Mouse (Mus musculus): ENCODE results near the gene Map3k5. TPM values are rescaled to one million over a fixed set of nuclear protein-coding genes. Genes with fewer than 3 reads are reported as not detected.
A peak's percentile ranks its signal among the peaks of the same experiment; 100 is the strongest.

Map3k5 gene
- polyA plus RNA-seq (2015; fragmentation: Nextera tagmentation; extraction: Ambion mirVana) = 1.0 and 1.2 TPM in 2 replicates

DNA sequence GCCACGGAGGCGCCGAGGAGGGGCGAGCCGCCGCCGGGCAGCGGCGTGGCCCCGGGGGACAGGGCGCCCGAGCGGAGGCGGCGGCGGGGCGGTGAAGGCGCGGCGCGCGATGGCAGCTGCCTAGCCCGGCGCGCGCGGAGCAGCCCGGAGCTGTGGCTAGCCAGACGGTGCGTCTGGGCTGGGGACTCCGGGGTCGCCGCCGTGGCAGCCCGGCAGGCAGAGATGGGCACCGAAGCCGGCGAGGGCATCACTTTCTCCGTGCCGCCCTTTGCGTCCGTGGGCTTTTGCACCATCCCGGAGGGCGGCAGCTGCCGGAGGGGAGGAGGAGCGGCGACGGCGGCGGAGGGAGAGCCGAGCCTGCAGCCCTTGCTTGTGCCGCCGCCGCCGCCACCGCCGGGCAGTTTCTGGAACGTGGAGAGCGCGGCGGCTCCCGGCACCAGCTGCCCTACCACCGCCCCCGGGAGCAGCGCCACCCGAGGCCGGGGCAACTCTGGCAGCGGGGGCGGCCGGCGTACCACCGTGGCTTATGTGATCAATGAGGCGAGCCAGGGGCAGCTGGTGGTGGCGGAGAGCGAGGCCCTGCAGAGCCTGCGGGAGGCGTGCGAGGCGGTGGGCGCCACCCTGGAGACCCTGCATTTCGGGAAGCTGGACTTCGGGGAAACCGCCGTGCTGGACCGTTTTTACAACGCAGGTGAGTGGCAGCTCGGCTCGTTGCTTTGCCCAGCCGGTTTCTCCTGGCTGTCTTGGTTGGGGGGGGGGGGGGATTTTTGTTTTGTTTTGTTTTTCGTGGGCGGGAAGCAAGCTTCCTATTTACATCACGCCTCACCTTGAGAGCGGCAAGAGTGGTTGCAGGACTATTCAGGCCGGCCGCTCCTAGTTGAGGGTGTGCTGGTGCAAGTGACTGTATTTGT, at the start of gene Map3k5:
Gene Map3k5, plus strand, starts transcription at position 89 of the 911 bp plus-strand sequence.
- H3K4me1 ChIP-seq (ENCODE audit: control insufficient read depth, insufficient read depth, low read depth, low read length) = peaks cover 7% of the 10 kb centered on the region

DNA sequence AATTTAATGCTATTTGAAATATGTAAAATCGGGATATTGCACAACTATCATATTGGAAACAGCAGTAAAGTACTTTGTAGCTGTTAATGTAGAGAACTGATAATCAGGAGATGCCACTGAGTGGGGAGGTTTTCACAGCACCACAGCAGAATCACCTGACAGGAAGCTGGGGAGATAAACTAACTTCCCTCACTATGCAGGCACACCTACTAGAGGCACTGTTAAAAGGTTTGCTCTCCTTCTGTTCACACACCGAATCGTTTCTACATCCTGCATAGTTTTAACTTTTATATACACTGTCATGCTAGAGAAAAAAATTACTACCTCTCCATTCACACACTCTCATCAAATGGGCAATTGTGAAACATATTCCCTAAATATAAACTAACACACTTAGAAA, 48.0 kb upstream of the Map3k5 start:
- 92% methylated on average over 3 of the region's 3 CpGs for WGBS
- Histone ChIP-seq H3K9ac (ENCODE audit: low read depth, low read length) (no peak overlapping the region), H3K4me2 (ENCODE audit: low read length) (no peak overlapping the region), H3K36me3 (ENCODE audit: control insufficient read depth, insufficient read depth, low read length) (no peaks in the 10 kb centered on the region), H3K4me1 (ENCODE audit: control insufficient read depth, insufficient read depth, low read depth, low read length) (no peaks in the 10 kb centered on the region), H3K9me3 (ENCODE audit: control insufficient read depth, low read length) (no peaks in the 10 kb centered on the region), H3K27ac (ENCODE audit: low read depth, low read length) (no peak overlapping the region), H3K4me3 (ENCODE audit: low read length) (no peak overlapping the region), H3K27me3 (replicated peaks; ENCODE audit: control insufficient read depth, insufficient read depth, low read length) (no peaks in the 10 kb centered on the region; the same call in 1 of the 2 replicates)
- no peak for ATAC-seq

More for the DNA sequence above, at the start of gene Map3k5:
- peak within 1 kb of the TSS; percentile 97 for H3K4me2 ChIP-seq (ENCODE audit: low read length)
- H3K36me3 ChIP-seq (ENCODE audit: control insufficient read depth, insufficient read depth, low read length) = no peaks in the 10 kb centered on the region
- no peaks in the 10 kb centered on the region for H3K9me3 ChIP-seq (ENCODE audit: control insufficient read depth, low read length)
- peak within 1 kb of the TSS; percentile 71; the same call in 1 of the 2 replicates for H3K27ac ChIP-seq (ENCODE audit: low read depth, low read length)
- H3K27me3 ChIP-seq (replicated peaks; ENCODE audit: control insufficient read depth, insufficient read depth, low read length) = peaks cover 2% of the 10 kb centered on the region; the same call in 1 of the 2 replicates
- H3K9ac ChIP-seq (ENCODE audit: low read depth, low read length) = peak within 1 kb of the TSS; percentile 82
- peak; percentile 86 for ATAC-seq
- under 1% methylated on average over 49 of the region's 95 CpGs for WGBS
- peak within 1 kb of the TSS; percentile 87 for H3K4me3 ChIP-seq (ENCODE audit: low read length)

DNA sequence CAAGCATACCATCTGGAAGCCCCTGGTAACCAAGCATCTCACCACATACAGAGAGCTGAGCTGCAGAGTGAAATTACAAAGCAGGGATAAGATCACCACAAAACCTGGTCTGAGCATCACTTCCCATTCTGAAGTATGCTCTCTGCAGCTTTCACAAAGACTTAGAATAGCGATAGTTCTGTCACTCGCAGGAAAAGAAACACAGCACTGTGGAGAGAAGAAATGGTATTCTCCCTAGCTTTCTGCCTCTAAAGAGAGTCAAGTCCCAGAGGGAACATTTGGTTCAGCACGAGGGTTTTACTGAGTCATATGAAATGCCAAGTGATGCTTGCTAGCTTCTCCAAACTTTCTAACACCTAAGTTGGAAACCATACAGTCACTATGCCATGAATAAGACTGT, 44.4 kb upstream of the Map3k5 start:
- Histone ChIP-seq H3K4me3 (ENCODE audit: low read length) (no peak overlapping the region), H3K9ac (ENCODE audit: low read depth, low read length) (no peak overlapping the region), H3K27me3 (replicated peaks; ENCODE audit: control insufficient read depth, insufficient read depth, low read length) (no peaks in the 10 kb centered on the region), H3K4me2 (ENCODE audit: low read length) (no peak overlapping the region), H3K36me3 (ENCODE audit: control insufficient read depth, insufficient read depth, low read length) (no peaks in the 10 kb centered on the region), H3K9me3 (ENCODE audit: control insufficient read depth, low read length) (no peaks in the 10 kb centered on the region), H3K4me1 (ENCODE audit: control insufficient read depth, insufficient read depth, low read depth, low read length) (no peaks in the 10 kb centered on the region), H3K27ac (ENCODE audit: low read depth, low read length) (no peak overlapping the region)
- no peak for ATAC-seq
- 81% methylated on average over 3 of the region's 3 CpGs for WGBS

DNA sequence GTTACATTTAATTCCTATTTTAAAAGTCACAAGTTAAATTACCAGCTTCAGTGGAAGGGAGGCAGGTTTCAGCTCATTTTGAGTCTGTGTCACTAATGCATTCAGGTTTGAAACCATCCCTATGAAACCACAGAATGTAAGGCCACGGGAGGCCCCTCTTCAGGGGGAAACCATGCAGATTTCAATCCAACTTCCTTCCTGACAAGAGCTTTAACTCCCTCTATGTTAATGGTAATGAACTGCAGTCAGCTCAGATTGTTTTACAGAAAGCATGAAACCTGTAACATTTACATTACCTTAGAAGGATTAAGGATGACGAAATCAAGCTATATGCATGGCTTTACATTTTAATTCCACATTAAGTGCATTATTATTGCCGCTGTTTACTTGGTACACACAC, 42.6 kb upstream of the Map3k5 start:
- H3K9ac ChIP-seq (ENCODE audit: low read depth, low read length) = no peak overlapping the region
- no peaks in the 10 kb centered on the region for H3K9me3 ChIP-seq (ENCODE audit: control insufficient read depth, low read length)
- no peaks in the 10 kb centered on the region for H3K36me3 ChIP-seq (ENCODE audit: control insufficient read depth, insufficient read depth, low read length)
- 46% methylated on average over 3 of the region's 3 CpGs for WGBS
- H3K27me3 ChIP-seq (replicated peaks; ENCODE audit: control insufficient read depth, insufficient read depth, low read length) = no peaks in the 10 kb centered on the region
- no peak for ATAC-seq
- H3K27ac ChIP-seq (ENCODE audit: low read depth, low read length) = no peak overlapping the region
- H3K4me2 ChIP-seq (ENCODE audit: low read length) = no peak overlapping the region
- no peak overlapping the region for H3K4me3 ChIP-seq (ENCODE audit: low read length)
- no peaks in the 10 kb centered on the region for H3K4me1 ChIP-seq (ENCODE audit: control insufficient read depth, insufficient read depth, low read depth, low read length)

GRCm38 (mm10) chr10:19893146-19893545, 41.1 kb upstream of the Map3k5 start:
- 80% methylated on average over 6 of the region's 6 CpGs for WGBS
- Histone ChIP-seq H3K4me3 (ENCODE audit: low read length) (no peak overlapping the region), H3K9ac (ENCODE audit: low read depth, low read length) (no peak overlapping the region), H3K4me1 (ENCODE audit: control insufficient read depth, insufficient read depth, low read depth, low read length) (no peaks in the 10 kb centered on the region), H3K4me2 (ENCODE audit: low read length) (no peak overlapping the region), H3K9me3 (ENCODE audit: control insufficient read depth, low read length) (no peaks in the 10 kb centered on the region), H3K27me3 (replicated peaks; ENCODE audit: control insufficient read depth, insufficient read depth, low read length) (no peaks in the 10 kb centered on the region), H3K36me3 (ENCODE audit: control insufficient read depth, insufficient read depth, low read length) (no peaks in the 10 kb centered on the region), H3K27ac (ENCODE audit: low read depth, low read length) (no peak overlapping the region)
- no peak for ATAC-seq

- Histone ChIP-seq H3K27ac (ENCODE audit: low read depth, low read length) (no peak overlapping the region), H3K9ac (ENCODE audit: low read depth, low read length) (no peak overlapping the region), H3K4me3 (ENCODE audit: low read length) (no peak overlapping the region), H3K27me3 (replicated peaks; ENCODE audit: control insufficient read depth, insufficient read depth, low read length) (no peaks in the 10 kb centered on the region), H3K4me1 (ENCODE audit: control insufficient read depth, insufficient read depth, low read depth, low read length) (no peaks in the 10 kb centered on the region), H3K9me3 (ENCODE audit: control insufficient read depth, low read length) (no peaks in the 10 kb centered on the region), H3K4me2 (ENCODE audit: low read length) (no peak overlapping the region), H3K36me3 (ENCODE audit: control insufficient read depth, insufficient read depth, low read length) (no peaks in the 10 kb centered on the region)
- WGBS = 20% methylated on average over 4 of the region's 4 CpGs
- ATAC-seq = no peak
Measured at GRCm38 (mm10) chr10:19893976-19894375, 40.3 kb upstream of the Map3k5 start.

GRCm38 (mm10) chr10:19900191-19900590, 34.1 kb upstream of the Map3k5 start:
- ATAC-seq = no peak
- H3K36me3 ChIP-seq (ENCODE audit: control insufficient read depth, insufficient read depth, low read length) = no peaks in the 10 kb centered on the region
- H3K9ac ChIP-seq (ENCODE audit: low read depth, low read length) = no peak overlapping the region
- no peak overlapping the region for H3K4me3 ChIP-seq (ENCODE audit: low read length)
- H3K4me2 ChIP-seq (ENCODE audit: low read length) = no peak overlapping the region
- no peaks in the 10 kb centered on the region for H3K27me3 ChIP-seq (replicated peaks; ENCODE audit: control insufficient read depth, insufficient read depth, low read length)
- H3K27ac ChIP-seq (ENCODE audit: low read depth, low read length) = no peak overlapping the region
- no peaks in the 10 kb centered on the region for H3K4me1 ChIP-seq (ENCODE audit: control insufficient read depth, insufficient read depth, low read depth, low read length)
- WGBS = 77% methylated on average over 2 of the region's 2 CpGs
- no peaks in the 10 kb centered on the region for H3K9me3 ChIP-seq (ENCODE audit: control insufficient read depth, low read length)

DNA sequence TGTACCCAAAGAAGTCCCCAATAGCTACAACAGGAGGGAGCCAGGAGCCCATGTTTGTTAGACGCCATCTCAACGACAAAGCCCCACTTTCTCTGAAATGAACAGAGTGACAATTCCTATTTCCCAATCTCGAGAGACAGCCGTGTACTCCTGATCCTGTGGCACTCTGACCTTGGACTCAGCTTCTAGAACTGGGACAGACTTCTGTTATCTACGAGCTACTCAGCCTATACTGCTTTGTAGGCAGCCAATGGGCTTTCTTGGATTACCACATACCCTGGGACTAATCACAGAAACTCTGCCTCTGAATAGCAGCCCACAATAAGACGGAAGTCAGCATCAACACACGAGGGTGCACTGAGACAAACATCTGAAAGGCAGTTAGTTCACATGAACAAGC, 32.3 kb upstream of the Map3k5 start:
- Histone ChIP-seq H3K4me3 (ENCODE audit: low read length) (no peak overlapping the region), H3K9me3 (ENCODE audit: control insufficient read depth, low read length) (no peaks in the 10 kb centered on the region), H3K4me2 (ENCODE audit: low read length) (no peak overlapping the region), H3K27me3 (replicated peaks; ENCODE audit: control insufficient read depth, insufficient read depth, low read length) (no peaks in the 10 kb centered on the region), H3K9ac (ENCODE audit: low read depth, low read length) (no peak overlapping the region), H3K27ac (ENCODE audit: low read depth, low read length) (no peak overlapping the region), H3K36me3 (ENCODE audit: control insufficient read depth, insufficient read depth, low read length) (no peaks in the 10 kb centered on the region), H3K4me1 (ENCODE audit: control insufficient read depth, insufficient read depth, low read depth, low read length) (no peaks in the 10 kb centered on the region)
- no peak for ATAC-seq
- WGBS = 87% methylated on average over 7 of the region's 7 CpGs

- Histone ChIP-seq H3K27ac (ENCODE audit: low read depth, low read length) (no peak overlapping the region), H3K4me1 (ENCODE audit: control insufficient read depth, insufficient read depth, low read depth, low read length) (no peaks in the 10 kb centered on the region), H3K9me3 (ENCODE audit: control insufficient read depth, low read length) (no peaks in the 10 kb centered on the region), H3K4me3 (ENCODE audit: low read length) (no peak overlapping the region), H3K9ac (ENCODE audit: low read depth, low read length) (no peak overlapping the region), H3K36me3 (ENCODE audit: control insufficient read depth, insufficient read depth, low read length) (no peaks in the 10 kb centered on the region), H3K27me3 (replicated peaks; ENCODE audit: control insufficient read depth, insufficient read depth, low read length) (no peaks in the 10 kb centered on the region), H3K4me2 (ENCODE audit: low read length) (no peak overlapping the region)
- ATAC-seq = no peak
- WGBS = 71% methylated on average over 13 of the region's 13 CpGs
Measured at GRCm38 (mm10) chr10:19904077-19904820, 30.0 kb upstream of the Map3k5 start.

Measured in hindbrain, embryonic 16.5 days (tissue).